Mouse (Mus musculus) lung, postnatal 4 days (tissue): ENCODE data around the gene Olfr926.
"Not testable (repeated sequence)": the region's sequence is repeated elsewhere in the genome, so short reads cannot be mapped to it uniquely, and the experiment has no call there.

Experiments used
- DNase-seq, 2 experiments: peaks; one replicate each; pipeline ENCODE4 v3.0.0; 2021

The Olfr926 gene

DNA sequence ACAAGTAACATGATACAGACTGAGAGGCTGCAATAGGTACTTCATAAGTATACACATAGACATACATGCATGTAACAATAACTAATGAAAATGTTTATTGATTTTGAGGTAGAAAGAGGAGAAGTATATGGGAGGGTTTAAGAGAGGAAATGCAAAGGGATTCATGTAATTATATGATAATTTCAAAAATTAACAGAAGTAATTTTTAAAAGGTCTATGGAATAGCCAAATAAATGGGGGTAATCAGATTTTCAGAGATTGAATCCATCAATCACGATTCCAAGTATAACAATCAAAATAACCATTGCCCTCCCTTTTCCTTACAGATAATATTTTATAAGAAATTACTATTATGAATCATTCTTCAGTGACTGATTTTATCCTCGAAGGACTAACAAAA, at the start of gene Olfr926:
Gene Olfr926, plus strand, starts transcription at position 301 of the 400 bp plus-strand sequence.
- no peak for DNase-seq

DNA sequence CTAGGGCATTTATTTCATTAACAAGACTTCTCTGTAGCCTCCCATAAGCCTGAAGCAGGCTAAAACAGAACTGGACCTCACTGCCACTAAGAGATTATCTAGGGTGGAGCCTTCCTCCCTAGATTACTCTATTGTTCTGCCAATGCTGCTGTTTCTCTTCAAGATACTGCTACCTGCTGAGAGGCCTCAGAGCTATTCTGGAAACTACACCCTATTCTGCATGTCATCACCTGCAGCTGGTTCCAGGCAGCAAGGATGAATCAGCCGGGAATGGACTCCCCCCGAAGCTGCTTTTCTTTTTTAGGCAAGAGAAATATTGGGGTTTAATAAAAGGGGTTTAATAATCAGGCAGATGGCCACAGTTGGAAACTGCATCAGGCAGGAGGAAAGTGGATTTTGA, 43.9 kb upstream of the Olfr926 start:
- no peak for DNase-seq

- no peak for DNase-seq
These were observed 32.8 kb upstream of the Olfr926 start, which contains the start of gene Olfr924 for GRCm38 (mm10) chr9:38844149-38844548. TSS of gene Olfr924 (plus strand) at chr9:38844449.

- DNase-seq: no peak
These were observed 22.2 kb upstream of the Olfr926 start, which contains the start of gene Olfr26 for GRCm38 (mm10) chr9:38854760-38855159. TSS of gene Olfr26 (plus strand) at chr9:38855060.

GRCm38 (mm10) chr9:38874880-38875279, 2.0 kb upstream of the Olfr926 start:
- DNase-seq: not testable (repeated sequence)
